Mouse (Mus musculus): ENCODE results near the gene Cphx2.
"Not testable (repeated sequence)": the region's sequence is repeated elsewhere in the genome, so short reads cannot be mapped to it uniquely, and the experiment has no call there.

Gene Cphx2

GRCm38 (mm10) chr14:26081216-26081615 is at the start of gene Cphx2:
TSS of gene Cphx2 (plus strand) at chr14:26081516.
- not testable (repeated sequence) for DNase-seq

GRCm38 (mm10) chr14:26034364-26034763 is 47.0 kb upstream of the Cphx2 start:
- not testable (repeated sequence) for DNase-seq

- DNase-seq, result not testable (repeated sequence)
Observed at GRCm38 (mm10) chr14:26035439-26035838, 45.9 kb upstream of the Cphx2 start.

GRCm38 (mm10) chr14:26042611-26043010 is 38.7 kb upstream of the Cphx2 start, which contains the start of gene Gm9780:
TSS of gene Gm9780 (minus strand) at chr14:26042711.
- DNase-seq, result not testable (repeated sequence)

GRCm38 (mm10) chr14:26045007-26045406 is 36.3 kb upstream of the Cphx2 start:
- not testable (repeated sequence) for DNase-seq

GRCm38 (mm10) chr14:26047026-26047425 is 34.3 kb upstream of the Cphx2 start:
- not testable (repeated sequence) for DNase-seq

- not testable (repeated sequence) for DNase-seq
Observed at GRCm38 (mm10) chr14:26048767-26049166, 32.5 kb upstream of the Cphx2 start.

GRCm38 (mm10) chr14:26058184-26058583 is 23.1 kb upstream of the Cphx2 start:
- not testable (repeated sequence) for DNase-seq

- DNase-seq, result not testable (repeated sequence)
Observed at GRCm38 (mm10) chr14:26059362-26059761, 22.0 kb upstream of the Cphx2 start.

- DNase-seq, result not testable (repeated sequence)
Observed at GRCm38 (mm10) chr14:26066574-26067324, 14.6 kb upstream of the Cphx2 start.

GRCm38 (mm10) chr14:26067325-26067633 is 14.0 kb upstream of the Cphx2 start, which contains the start of gene Tmem254c:
TSS of gene Tmem254c (minus strand) at chr14:26067355.
- not testable (repeated sequence) for DNase-seq

GRCm38 (mm10) chr14:26076620-26077390 is 4.5 kb upstream of the Cphx2 start:
- DNase-seq, result not testable (repeated sequence)

GRCm38 (mm10) chr14:26081997-26082396 is 681 bp downstream of the Cphx2 start, which contains the start of gene Cphx3:
TSS of gene Cphx3 (plus strand) at chr14:26082297.
- not testable (repeated sequence) for DNase-seq

GRCm38 (mm10) chr14:26097622-26098021 is 16.3 kb downstream of the Cphx2 start:
- not testable (repeated sequence) for DNase-seq

- DNase-seq, result not testable (repeated sequence)
Observed at GRCm38 (mm10) chr14:26118150-26118549, 36.8 kb downstream of the Cphx2 start, which contains the start of gene Duxbl2. TSS of gene Duxbl2 (plus strand) at chr14:26118349.

- DNase-seq, result not testable (repeated sequence)
Observed at GRCm38 (mm10) chr14:26118550-26119000, 37.3 kb downstream of the Cphx2 start.

- not testable (repeated sequence) for DNase-seq
Observed at GRCm38 (mm10) chr14:26119095-26119494, 37.8 kb downstream of the Cphx2 start.
